In the genomic region with DNA sequence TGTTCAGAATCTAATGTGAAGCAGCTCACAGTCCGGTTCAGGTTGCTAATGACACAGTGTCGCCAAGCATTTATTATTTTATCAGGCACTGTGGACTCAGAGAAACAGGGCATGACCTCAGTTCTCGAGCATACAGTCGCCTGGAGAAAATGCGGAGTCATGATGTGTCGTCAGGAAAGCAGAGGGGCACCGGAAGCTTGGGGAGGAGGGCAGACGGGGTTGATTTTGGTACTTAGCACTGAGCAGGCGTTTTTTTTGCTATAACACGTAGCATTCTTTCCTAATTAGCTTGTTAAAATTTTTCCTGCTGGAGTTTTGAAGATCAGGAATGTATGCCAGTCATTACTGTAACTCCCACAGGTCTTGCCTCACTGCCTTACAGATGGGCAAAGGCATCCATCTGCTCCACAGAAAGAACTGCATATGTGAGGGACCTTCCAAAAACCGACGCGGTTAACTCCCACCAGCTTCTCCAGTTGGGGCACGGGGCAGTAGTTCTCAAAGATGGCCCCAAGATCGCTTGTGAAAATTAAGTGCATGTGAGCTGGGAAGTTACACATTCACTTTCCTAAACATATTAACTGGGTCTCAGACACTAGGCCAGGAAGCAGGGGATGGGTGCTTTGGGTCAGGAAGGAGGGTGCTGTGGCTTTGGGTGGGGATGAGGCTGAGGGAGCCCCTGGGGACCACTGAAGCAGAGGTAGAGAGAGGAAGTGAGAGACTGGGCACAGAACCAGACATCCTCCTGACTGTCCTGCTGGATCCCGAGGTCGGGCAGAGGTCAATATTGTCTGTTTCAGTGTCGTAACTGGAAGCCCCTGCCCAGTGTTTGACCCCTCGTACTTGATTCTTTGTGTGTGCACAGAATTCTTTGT, we compare ENCODE assay signal across 8 mouse cellular contexts. TPM values are rescaled to one million over a fixed set of nuclear protein-coding genes. Genes with fewer than 3 reads are reported as not detected.
A peak's percentile ranks its signal among the peaks of the same experiment; 100 is the strongest.
DNase-seq lines count a peak whose midpoint lies in the region; ATAC-seq lines count a peak whose summit lies in the region.

No protein-coding gene starts in this region.

- H3K9me3 ChIP-seq in limb, embryonic 12.5 days: no peaks in the 10 kb centered on the region

- H3K9ac ChIP-seq in limb, embryonic 12.5 days (replicated peaks): no peak overlapping the region

- H3K27me3 ChIP-seq in limb, embryonic 12.5 days: no peaks in the 10 kb centered on the region; the same call in 1 of the 2 replicates

- peaks cover 19% of the 10 kb centered on the region for H3K4me1 ChIP-seq in limb, embryonic 12.5 days (replicated peaks)

- H3K4me3 ChIP-seq in limb, embryonic 12.5 days (replicated peaks): no peak overlapping the region

- no peak; the same call in 1 of the 2 replicates for ATAC-seq in limb, embryonic 12.5 days (ENCODE audit: insufficient number of reproducible peaks, insufficient read depth, low FRiP score, low TSS enrichment, low read depth)

- WGBS in limb, embryonic 12.5 days: 30% methylated on average over 19 of the region's 19 CpGs

- DNase-seq in lung, postnatal 10 days: peak; percentile 34
- DNase-seq in lung, postnatal 4 days: no peak
- peak; percentile 67 for DNase-seq in embryo, embryonic 10.5 days (ENCODE audit: low spot score)
- DNase-seq in spleen, postnatal 36 days (ENCODE audit: low spot score in 2 of 2): peak; percentile 87
- no peak for DNase-seq in adrenal gland, postnatal 25 days
- DNase-seq in gastrocnemius, postnatal 10 days: no peak
- DNase-seq in right cerebral cortex, adult 18-20 months: no peak

- no peaks in the 10 kb centered on the region for H3K36me3 ChIP-seq in limb, embryonic 12.5 days

- H3K4me2 ChIP-seq in limb, embryonic 12.5 days: no peak overlapping the region

- peak overlapping the region; percentile 53; the same call in 1 of the 2 replicates for H3K27ac ChIP-seq in limb, embryonic 12.5 days

RNA-seq across cellular contexts. Expression of gene Txnrd1, which starts 19.4 kb away (rescaled TPM):
- 149 TPM in 2 replicates for polyA plus RNA-seq in limb, embryonic 12.5 days (2016; fragmentation: Nextera tagmentation; extraction: Ambion mirVana)
- 118 and 136 TPM in 2 replicates for total RNA-seq in adrenal gland, postnatal 25 days (2021)
- total RNA-seq in gastrocnemius, postnatal 10 days (2021): 10 to 100 TPM; 30.6 to 35.2 TPM

RNA-seq across cellular contexts. Expression of gene Nfyb, which starts 50.4 kb away (rescaled TPM):
- polyA plus RNA-seq in limb, embryonic 12.5 days (2016; fragmentation: Nextera tagmentation; extraction: Ambion mirVana): 61.4 and 66.8 TPM in 2 replicates
- 23.5 and 25.9 TPM in 2 replicates for total RNA-seq in adrenal gland, postnatal 25 days (2021)
- 10 to 100 TPM; 38.9 to 40.5 TPM for total RNA-seq in gastrocnemius, postnatal 10 days (2021)

RNA-seq across cellular contexts. Expression of gene Eid3, which starts 52.1 kb away (rescaled TPM):
- 0.59 and 0.68 TPM in 2 replicates for polyA plus RNA-seq in limb, embryonic 12.5 days (2016; fragmentation: Nextera tagmentation; extraction: Ambion mirVana)
- 4.6 TPM in 2 replicates for total RNA-seq in adrenal gland, postnatal 25 days (2021)
- 1 to 10 TPM in 1 of 2 experiments, under 1 TPM in 1; 0.78 to 2.3 TPM for total RNA-seq in gastrocnemius, postnatal 10 days (2021)

Comparison
In these comparisons a context has a peak if more than half of its experiments do, and no peak if none do; other contexts are left out.
1. DNase-seq: peak in lung, postnatal 10 days (single experiment), embryo, embryonic 10.5 days (single experiment) and spleen, postnatal 36 days (2 of 2); none in lung, postnatal 4 days (0 of 2), adrenal gland, postnatal 25 days (single experiment), gastrocnemius, postnatal 10 days (single experiment) and right cerebral cortex, adult 18-20 months (single experiment).